Mouse (Mus musculus) thymus, postnatal 36 days (tissue): ENCODE results near the gene Pear1.
"Not testable (repeated sequence)": the region's sequence is repeated elsewhere in the genome, so short reads cannot be mapped to it uniquely, and the experiment has no call there.

Experiments used
- DNase-seq, 2 experiments: peaks; one replicate each; pipeline ENCODE4 v3.0.0; 2022; ENCODE audit warnings: mixed read lengths in 2 of 2

The Pear1 gene

DNA sequence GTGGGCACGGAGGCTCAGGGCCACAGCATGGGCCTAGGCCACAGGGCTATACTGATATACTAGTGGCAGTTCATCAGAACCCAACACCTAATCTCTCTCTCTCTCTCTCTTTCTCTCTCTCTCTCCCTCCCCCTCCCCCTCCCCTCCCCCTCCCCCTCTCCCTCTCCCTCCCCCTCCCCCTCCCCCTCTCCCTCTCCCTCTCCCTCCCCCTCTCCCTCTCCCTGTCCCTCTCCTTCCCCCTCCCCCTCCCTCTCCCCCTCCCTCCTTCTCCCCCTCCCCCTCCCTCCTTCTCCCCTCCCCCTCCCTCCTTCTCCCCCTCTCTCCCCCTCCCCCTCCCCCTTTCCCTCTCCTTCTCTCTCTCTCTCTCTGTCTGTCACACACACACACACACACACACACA is at the start of gene Pear1:
Gene Pear1 (minus strand): TSS at position 101 of the 400 bp plus-strand sequence.
- not testable (repeated sequence) for DNase-seq

DNA sequence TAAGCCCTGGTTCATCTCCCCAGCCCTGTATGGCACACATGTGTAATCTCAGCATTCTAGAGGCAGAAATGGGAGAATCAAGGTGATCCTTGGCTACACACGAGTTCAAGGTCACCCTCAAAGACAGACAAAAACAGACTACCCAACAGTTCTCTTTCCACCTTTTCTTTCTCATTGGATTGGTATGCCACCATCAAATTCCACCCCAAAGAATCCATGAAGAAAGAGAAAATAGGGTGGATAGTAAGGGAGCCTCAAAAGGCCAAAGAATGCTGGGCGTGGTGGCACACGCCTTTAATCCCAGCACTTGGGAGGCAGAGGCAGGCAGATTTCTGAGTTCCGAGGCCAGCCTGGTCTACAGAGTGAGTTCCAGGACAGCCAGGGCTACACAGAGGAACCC is 40.0 kb upstream of the Pear1 start:
- not testable (repeated sequence) for DNase-seq

DNA sequence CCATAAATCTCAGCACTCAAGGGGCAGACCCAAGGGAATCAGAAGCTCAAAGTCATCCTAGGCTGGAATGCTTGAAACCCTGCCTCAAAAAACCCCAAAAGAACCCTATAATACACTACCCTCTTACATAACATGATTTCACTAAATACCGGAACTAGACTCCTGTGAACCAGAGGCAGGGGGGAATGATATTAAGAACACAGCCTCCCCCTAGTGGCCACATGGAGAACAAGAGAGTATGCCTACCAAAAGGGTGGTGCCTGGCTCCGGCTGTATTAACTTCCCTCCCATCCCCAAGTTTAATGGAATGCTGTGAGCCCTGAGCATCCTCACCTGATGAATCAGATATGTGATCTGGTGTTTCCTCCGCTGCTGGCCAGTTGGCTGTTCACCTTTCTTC is 35.7 kb upstream of the Pear1 start:
- DNase-seq = peak; percentile 53 to 57

DNA sequence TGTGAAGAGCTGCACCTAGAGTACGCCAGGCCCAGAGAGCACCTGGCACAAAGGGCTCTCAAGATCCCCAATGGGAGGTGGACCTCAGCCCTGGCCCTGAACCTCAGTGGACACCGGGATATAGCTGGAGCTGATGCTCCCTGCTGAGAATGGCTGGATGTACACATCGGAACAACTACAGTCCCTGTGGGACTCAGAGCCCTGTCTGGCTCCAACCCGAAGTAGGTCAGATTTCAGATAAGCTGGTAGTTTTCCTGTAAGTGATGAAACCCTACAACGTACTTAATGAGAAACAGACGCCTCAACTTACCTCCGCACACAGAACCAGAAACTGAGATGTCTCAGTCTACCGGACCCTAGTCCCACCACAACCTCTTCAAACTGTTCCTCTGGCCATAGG is 33.6 kb upstream of the Pear1 start:
- DNase-seq = no peak

DNA sequence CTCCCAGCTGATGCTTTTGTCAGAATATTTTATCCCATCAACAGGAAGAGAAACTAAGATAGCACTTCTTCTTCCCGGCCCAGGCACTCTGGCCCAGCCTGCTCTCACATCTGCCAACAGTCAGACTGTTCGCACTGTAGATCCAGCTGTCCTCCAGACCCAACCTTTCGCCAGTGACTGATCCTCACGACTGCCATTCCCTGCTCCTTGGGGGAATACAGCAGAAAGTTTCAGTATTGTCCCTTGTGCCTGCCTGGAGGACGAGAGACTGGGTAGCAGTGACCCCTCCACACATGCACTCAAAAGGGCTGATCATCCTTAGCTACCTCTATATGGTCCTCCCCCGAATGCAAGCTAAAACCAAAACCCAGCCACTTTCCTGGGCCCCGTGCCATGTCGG is 31.8 kb upstream of the Pear1 start:
- DNase-seq = no peak

DNA sequence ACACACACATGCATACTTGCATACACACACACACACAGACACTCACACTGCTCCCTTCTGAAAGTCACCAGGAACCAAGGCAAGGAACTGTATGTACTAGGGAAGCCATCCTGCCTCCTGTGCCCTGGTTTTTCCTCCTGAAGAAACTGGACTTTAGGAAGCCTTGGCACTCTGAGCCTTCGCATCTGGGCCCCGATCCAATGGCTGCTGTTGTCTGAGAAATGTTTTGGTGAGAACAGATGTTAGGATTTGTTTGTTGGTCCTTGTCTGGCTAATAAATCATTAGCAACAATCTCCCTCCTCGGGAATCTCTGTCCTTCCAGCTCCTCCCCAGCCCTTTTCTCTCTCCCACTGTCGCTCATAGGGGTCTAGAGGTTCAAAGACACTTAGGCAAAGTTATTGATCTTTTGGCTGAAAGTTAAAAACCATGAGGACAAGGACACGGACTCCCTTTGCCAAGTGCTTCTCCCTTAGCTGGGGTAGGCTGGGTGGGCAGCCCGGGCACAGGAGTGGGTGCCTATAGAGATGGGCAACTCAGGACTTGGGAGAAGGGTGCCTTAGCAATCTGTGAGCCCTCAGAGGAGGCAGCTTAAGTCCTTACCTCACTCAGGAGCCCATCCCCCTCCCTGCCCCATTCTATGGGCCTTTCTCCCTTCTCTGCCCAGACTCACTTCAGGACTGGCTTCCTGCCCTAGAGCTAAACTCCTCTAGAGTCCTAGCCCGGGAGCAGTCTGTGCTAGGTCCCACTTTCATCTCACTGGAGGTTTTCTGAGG is 30.9 kb upstream of the Pear1 start:
- DNase-seq = peak in 1 of 2 experiments; percentile 14

DNA sequence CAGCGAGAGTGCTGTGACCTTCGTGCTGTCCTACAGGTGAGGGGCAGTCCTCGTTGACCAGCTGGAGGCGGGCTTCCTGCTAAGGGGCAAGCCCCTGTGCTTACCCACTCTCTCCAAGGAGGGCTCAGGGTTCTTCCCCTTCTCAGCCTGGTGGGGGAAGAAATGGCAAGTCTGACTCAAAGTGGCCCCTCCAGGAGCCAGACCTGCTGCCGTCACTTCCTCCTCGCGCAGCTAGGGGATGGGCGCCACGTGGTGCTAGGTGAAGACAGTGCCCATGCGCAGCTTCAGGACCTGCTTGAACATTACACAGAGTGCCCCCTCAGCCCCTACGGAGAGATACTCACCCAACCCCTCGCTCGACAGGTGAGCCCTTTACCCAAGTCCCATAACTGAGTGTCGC is 25.0 kb upstream of the Pear1 start:
- DNase-seq = peak in 1 of 2 experiments; percentile 33

DNA sequence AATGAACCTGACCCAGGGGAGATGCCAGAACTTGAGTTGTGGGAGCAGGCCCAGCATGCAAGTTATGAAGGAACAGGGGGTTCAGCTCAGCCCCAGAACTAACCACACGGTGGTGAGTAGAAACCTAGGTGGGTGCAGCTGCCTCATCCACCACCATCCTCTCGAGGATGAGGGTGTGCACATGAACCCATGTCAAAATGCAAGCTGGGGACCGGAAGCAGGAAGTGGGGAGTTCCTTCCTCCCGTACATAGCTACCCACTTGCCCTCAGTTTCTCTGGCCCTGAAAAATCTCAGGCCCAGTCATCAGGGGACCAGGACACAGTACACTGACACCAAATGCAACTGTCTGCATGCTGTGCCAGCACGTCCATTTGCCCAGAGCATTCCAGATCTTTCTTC is 23.6 kb upstream of the Pear1 start:
- DNase-seq = peak; percentile 77 to 86

DNA sequence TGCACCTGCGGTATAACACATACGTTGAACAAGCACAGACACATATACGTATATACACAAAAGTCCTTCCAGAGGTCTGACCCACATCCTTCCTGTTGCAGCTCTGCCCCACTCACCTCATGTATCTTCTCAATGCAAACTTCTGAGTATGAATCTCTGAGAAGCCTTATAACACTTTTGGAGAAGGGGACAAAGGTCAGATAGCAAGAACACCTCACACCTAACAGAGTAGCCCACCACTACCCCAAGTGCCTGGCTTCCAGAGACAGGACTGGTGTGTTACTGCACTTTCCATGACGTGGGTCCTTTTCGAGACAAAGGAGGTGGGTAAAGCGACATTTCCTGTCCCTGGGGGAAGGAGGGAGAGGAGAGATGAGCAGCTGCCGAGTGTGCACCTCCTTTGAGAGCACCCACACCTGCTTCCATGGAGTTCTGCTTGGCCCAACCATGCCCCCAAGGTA is 22.6 kb upstream of the Pear1 start, which contains the start of gene Sh2d2a:
Gene Sh2d2a (plus strand): TSS at position 106 of the 461 bp plus-strand sequence.
- peak; percentile 78 to 83 for DNase-seq

DNA sequence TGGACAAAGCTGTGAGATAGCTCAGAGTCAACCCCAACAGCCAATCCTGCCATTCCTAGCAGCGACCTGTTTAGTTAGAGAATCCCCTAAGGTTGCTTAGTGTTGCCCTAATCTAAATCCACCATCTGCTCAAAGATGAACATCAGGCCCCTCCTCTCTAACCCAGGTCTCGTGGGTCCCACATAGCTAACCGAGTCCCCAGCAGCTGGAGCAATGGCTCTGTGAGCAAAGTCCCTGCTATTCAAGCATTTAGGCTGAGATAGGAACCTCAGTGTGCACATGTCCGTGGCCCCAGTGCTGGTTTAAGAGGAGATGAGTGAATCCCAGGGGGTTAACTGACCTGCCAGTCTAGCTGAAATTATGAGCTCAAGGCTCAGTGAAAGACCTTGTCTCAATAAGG is 22.1 kb upstream of the Pear1 start:
- peak; percentile 41 to 46 for DNase-seq

DNA sequence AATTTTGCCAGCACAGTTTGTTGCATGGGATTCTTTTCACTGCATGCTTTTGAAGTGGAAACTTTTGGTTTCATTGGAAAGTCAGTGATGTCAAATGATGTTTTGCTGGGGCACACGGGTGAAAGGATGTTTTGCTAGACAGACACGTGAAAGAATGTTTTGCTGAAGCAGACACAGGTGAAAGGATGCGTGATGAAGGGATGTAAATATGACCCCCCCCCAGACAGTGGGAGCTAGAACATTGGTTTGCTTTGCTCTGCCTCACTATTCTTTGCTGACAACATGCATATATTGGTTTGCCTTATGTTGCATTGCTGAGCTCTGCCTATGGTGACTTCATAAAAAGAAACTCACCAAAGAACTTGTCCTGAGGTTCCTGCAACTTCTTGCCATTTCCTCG is 20.9 kb upstream of the Pear1 start:
- DNase-seq = no peak

DNA sequence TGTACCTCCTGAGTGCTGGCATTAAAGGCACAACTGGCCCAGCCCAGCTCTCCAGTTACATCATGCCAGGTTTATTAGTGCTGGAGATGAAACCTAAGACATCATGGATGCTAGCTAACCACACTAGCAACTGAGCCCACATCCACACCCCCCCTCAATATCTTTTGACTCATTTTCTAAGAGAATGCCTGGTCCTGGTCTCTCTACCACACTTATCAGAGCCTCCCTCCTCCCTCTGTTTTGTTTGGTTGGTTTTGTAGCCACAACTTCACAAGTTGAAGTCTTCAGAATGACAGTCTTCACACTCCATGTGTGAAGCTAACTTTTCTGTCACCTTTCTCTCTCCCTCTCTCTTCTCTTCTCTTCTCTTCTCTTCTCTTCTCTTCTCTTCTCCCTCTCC is 16.8 kb upstream of the Pear1 start:
- DNase-seq = no peak

DNA sequence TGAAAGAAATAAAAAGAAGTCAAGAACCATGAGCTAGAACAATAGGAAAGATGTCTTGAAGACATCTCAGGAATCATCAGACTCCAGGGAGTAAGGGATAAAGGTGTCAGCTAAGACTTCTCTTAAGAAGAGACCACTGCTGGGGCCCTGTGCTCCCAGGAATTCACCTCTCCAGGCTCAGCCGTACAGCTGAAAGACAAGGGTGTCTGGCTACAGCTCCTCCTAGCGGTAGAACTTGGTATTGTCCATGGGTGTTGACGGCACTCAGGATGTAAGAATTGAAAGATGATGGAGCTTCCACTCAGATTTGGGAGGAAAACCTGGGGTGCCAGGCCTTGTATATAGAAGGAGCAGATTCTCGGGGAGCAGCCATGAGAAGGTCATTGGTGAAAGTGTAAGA is 14.5 kb upstream of the Pear1 start:
- peak; percentile 71 to 79 for DNase-seq

DNA sequence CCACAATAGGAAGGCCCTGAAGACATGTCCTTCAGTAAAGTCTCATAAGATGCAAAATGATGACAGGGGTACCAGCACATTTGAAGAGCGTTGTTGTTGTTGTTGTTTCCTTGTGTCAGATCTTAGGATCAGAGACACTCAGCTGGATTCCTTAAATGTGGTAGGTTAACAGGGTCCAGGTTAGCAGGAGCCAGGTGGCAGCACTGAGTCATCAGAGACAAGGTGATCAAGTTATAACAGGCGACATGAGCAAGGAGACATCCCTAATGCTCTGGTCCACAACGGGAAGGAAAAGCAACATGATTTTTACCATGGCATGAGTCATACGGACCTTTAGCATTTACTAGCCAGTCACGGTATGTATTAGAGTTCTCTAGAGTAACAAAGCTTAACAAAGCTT is 9.4 kb upstream of the Pear1 start:
- DNase-seq = peak; percentile 52 to 60

DNA sequence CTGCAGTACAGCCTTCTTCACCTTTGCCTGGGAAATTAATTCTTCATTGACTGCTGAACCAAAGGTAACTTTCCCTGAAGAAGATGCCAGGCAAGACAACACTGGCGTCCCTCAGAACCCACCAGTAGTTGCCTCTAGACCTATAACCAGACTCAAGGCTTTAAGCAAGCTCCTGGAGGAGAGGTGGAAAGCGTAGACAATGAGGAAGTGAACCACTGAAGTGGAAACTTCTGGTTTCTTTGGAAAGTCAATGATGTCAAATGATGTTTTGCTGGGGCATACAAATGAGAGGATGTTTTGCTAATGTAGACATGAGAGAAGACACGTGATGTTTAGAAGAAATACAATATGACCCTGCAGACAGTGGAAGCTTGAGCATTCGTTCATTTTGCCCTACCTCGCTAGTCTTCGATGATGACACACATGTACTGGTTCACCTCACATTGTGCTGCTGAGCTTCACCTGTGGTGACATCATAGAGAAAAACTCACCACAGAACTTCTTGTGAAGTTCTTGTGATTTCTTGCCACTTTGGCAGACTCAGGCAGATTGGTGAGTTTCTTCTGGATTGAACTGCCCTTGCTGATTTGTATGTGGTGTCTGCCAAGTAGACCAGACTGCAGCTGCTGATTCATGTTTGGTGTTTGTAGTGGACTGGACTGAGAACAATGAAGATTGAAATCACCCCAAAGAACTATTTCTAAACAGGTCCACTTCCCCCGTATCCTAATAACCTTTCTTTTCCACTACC is 8.2 kb upstream of the Pear1 start:
- DNase-seq = no peak

DNA sequence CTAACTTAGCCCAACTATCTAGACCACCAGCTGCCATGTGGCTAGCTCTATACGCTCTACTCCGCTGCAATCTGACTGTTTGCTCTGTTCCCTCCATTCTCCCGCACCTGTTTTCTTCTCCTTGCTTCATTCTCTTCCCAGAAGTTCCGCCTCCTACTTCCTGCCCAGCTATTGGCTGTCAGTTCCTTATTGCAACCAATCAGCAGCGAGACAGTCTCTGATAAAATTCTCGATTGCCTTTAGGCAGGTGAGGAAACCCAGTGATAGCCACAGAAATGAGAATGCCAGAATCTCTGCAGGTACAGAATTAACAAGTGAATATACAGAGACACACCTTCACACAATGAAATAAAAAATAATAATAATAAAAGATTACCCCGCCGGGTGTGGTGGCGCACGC is 4.9 kb upstream of the Pear1 start:
- no peak for DNase-seq

DNA sequence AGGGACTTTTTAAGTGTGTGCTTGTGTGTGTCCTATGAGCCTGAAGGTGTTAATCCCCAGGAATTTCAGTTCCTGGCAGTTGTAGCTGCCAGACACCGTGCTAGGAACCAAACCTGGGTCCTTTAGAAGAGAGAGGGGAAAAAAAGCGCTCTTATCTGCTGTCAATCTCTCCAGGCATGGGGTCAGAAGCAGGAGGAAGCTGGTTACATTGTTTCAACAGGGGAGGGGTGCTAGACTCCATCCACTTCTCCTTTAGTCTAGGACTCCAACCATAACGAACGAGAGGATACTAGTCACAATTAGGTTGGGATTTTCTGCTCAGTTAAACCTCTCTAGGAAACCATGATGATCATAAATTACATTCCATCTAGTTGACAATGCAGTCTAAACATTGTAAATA is 4.3 kb upstream of the Pear1 start:
- no peak for DNase-seq

DNA sequence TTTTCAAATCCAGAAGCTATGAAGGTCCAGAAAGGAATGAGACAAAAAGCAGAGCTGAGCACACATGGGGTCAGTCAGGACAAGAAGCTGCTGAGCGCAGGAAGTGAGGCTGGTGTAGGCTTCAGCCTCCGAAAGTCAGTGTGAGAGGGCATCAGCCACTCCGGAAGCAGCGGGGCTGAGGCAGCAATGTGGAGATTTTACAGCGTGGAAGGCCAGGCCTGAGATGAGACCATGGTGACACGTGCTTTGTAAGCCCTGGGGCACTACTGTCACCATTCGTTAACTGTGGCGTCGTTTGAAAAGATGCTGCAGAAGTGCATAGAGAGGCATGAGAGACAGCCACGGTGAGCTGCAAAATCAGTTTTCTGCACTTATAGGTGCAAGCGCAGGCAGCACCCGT is 5.9 kb downstream of the Pear1 start:
- no peak for DNase-seq

DNA sequence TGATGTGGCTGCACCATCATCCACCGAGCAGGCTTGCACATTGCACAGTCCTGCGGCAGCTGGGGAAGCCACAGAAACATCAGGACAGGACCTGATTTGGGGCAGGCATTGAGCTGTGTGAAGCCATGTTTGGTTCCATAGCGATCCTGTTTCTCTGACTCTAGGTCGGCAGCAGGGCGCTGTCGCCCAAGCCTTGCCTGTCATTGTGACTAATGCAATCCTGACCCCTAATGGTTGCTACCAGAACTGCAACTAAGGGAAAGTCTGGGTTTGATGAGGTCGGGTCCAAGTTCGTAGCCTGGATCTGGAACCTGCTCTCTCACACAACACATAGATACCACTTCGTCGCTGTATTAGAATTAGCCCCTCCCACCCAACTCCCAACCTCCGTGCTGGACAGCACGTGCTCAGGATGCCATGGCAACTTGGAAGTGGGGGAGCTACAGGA is 7.4 kb downstream of the Pear1 start:
- DNase-seq = peak; percentile 48 to 60

DNA sequence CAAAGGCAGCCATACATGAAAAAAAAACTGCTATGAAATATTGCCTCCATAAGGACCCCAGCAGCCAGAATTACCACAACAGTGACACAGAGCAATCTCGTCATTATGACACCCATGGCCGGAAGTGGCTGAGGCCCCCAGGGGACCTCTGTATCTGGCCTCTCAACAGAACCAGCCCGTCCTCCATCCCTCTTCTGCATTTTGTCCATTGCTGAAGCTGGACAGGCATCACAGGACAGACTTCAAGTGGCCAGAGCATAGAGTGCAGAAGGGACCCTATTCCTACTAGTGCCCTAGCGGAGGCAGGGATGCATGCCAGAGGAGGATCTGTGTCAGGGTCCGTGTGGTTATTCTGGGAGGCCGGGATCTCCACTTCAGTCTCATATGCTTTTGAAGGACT is 7.9 kb downstream of the Pear1 start:
- DNase-seq = no peak

DNA sequence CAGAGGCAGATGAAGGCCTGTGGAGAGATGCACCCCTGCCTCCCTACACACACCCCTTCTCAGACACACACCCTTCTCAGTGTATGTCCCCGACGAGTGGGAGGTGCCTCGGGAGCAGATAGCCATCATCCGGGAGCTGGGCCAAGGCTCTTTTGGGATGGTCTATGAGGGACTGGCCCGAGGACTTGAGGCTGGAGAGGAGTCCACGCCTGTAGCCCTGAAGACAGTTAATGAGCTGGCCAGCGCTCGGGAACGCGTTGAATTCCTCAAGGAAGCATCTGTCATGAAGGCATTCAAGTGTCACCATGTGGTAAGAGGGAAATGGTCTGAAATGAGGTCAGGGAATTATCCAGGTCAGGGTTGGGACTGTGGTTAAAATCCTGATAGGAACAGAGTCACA is 11.2 kb downstream of the Pear1 start:
- no peak for DNase-seq

DNA sequence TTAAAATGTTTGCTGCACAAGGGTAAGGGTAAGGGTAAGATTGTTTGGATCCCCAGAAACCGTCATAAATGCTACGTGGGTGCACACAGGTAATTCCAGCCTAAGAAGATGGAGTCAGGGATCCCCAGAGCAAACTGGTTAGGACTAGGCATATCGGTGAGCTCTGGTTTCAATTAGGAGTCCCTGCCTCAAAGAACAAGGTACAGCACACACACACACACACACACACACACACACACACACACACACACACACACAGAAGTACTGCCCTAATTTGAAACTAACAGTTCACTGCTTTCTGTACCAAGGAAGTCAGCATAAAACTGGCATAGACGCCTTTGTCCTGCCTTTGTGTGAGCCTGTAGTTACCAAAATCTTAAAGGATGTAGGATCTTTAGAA is 11.7 kb downstream of the Pear1 start:
- DNase-seq = no peak

DNA sequence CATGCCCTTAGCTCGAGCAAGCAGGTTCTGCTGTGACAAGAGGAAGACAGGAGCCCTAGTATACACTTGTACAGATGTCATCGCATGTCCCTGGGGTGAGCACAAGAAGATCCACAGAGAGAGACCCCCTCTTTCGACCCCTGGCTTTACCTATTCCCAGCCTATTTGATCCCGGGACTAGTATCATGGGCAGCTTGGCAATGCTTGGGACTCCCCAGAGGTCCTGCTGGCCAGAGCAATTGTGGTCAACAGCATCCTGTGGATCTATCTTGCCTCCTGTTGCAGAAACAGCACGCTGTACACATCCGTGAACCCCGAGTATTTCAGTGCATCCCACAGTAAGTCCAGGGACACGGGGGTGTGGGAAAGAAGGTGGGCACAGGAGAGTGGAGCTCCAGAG is 12.8 kb downstream of the Pear1 start:
- DNase-seq = no peak

DNA sequence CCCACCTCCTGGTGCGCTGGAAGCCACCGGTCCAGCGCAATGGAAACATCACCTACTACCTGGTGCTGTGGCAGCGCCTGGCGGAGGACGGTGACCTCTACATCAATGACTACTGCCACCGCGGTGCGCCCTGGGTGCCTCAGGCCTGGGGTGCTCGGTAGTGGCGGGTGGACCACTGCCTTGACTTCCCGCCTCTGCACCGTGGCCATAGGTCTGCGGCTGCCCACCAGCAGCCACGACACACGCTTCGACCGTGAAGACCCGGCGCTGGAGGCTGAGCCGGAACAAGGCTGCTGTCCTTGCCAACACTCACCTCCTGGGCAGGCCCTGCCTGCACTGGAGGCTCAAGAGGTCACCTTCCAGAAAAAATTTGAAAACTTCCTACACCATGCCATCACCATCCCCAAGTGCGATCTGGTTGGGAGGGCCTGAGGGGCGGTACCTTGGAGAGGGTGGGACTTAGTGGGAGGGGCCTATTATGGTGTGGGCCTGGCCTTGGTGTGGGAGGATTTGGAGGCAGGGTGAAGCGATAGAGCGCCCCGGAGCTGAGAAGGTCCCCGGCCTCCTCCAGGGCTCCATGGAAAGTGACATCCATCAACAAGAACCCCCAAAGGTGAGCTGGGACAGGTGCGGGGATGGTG is 14.7 kb downstream of the Pear1 start:
- DNase-seq = no peak
